Mouse (Mus musculus) MEL (cell line): ENCODE measurements around the gene Oprm1.

Experiments
- BHLHE40 ChIP-seq: IDR thresholded peaks from 2 replicates; pipeline ENCODE4 v1.6.1; 2012; ENCODE audit warnings: low read depth, mild to moderate bottlenecking, inconsistent platforms, low read length, improper control_type of control experiment, borderline replicate concordance
- CTCF ChIP-seq, 3 experiments: IDR thresholded peaks in 2 of 3; conservative IDR thresholded peaks in 1 of 3; 2 replicates each; pipeline ENCODE4 v1.5.1; 2011 to 2012; ENCODE audit warnings: low read length in 3 of 3, low read depth in 2 of 3, mild to moderate bottlenecking in 2 of 3, improper control_type of control experiment in 1 of 3, inconsistent platforms in 1 of 3, mixed read lengths in 1 of 3, moderate library complexity in 1 of 3; ENCODE audit not compliant: control insufficient read depth in 1 of 3, insufficient read depth in 1 of 3, poor library complexity in 1 of 3, severe bottlenecking in 1 of 3
- GATA1 ChIP-seq: IDR thresholded peaks from 2 replicates; pipeline ENCODE4 v1.6.1; 2011; ENCODE audit warnings: low read depth, low read length, improper control_type of control experiment
- HCFC1 ChIP-seq: IDR thresholded peaks from 2 replicates; pipeline ENCODE4 v1.6.1; 2012; ENCODE audit warnings: low read depth, mild to moderate bottlenecking, inconsistent platforms, low read length, improper control_type of control experiment, moderate library complexity
- MEF2A ChIP-seq: IDR thresholded peaks from 2 replicates; pipeline ENCODE4 v1.6.1; 2014; ENCODE audit warnings: low read depth, mild to moderate bottlenecking, inconsistent platforms, low read length, improper control_type of control experiment; ENCODE audit not compliant: poor library complexity, insufficient replicate concordance, severe bottlenecking; ENCODE audit errors: extremely low read depth
- POLR2A ChIP-seq, 2 experiments: IDR thresholded peaks; 2 replicates each; pipeline ENCODE4 v1.6.1; 2011 to 2012; ENCODE audit warnings: low read length in 2 of 2, mild to moderate bottlenecking in 2 of 2, control low read depth in 1 of 2, improper control_type of control experiment in 1 of 2, low read depth in 1 of 2, moderate library complexity in 1 of 2; ENCODE audit not compliant: control insufficient read depth in 1 of 2, insufficient read depth in 1 of 2, poor library complexity in 1 of 2
- ZMIZ1 ChIP-seq: IDR thresholded peaks from 2 replicates; pipeline ENCODE4 v1.6.1; 2012; ENCODE audit warnings: low read depth, mild to moderate bottlenecking, inconsistent platforms, low read length, improper control_type of control experiment, moderate library complexity

DNA sequence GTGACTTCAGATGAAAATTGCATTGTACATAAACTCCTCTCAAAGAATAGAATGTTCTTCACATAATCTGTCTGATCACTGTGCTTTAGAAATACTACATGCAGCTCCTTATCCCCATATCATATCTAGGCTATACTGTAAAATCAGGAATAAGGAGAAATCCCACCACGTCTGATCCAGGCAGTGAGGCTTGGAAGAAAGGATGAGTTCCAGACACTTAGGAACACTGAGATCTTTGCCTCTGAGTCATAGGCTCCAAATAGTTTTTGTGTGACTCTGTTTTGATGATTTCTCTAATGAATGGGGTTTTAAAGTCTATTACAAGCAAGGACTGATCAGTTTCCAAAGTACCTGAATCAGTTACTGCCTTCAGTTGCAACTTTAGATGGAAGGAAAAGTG lies 83.9 kb downstream of the Oprm1 start:
- TF ChIP-seq GATA1 = no peak
- no peak for TF ChIP-seq CTCF (IDR thresholded peaks at IDR 0.05 in 2 of 3, conservative IDR thresholded peaks at IDR 0.05 in 1 of 3; ENCODE audit: control insufficient read depth in 1 of 3, insufficient read depth in 1 of 3, low read depth in 2 of 3, low read length in 3 of 3, poor library complexity in 1 of 3, severe bottlenecking in 1 of 3)
- TF ChIP-seq MEF2A = no peak
- TF ChIP-seq BHLHE40 = no peak
- no peak for TF ChIP-seq ZMIZ1
- no peak for TF ChIP-seq POLR2A (IDR thresholded peaks at IDR 0.05; ENCODE audit: control insufficient read depth in 1 of 2, insufficient read depth in 1 of 2, low read depth in 1 of 2, low read length in 2 of 2, poor library complexity in 1 of 2)
- TF ChIP-seq HCFC1 = no peak
